8 mouse cellular contexts compared by ENCODE assay signal in the genomic region with DNA sequence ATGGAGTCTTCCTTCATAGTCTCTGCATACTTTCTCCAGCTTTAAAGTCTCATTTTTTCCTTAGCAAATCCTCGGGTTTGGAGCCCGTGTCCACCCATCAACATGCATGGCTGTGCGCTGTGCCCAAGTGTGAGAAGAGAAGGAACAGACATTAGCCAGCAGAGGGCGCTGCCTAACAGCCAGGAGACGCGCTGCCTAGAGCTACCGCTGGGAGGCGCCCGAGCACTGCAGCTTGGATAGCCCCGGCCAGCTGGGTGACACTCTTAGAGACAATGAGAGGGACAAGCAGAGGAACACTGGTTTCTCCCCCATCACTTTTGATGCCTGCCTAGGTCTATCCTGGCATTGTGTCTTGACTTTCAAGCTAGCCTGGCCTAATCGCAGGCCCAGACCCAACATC. TPM values are rescaled to one million over a fixed set of nuclear protein-coding genes. Genes with fewer than 3 reads are reported as not detected.
DNase-seq lines count a peak whose midpoint lies in the region; ATAC-seq lines count a peak whose summit lies in the region.

No protein-coding gene starts in this region.

- H3K4me1 ChIP-seq in forebrain, embryonic 11.5 days (replicated peaks; ENCODE audit: control insufficient read depth, insufficient read depth, low read length), result peaks cover under 1% of the 10 kb centered on the region; the same call in 1 of the 2 replicates
- H3K4me1 ChIP-seq in heart, embryonic 16.5 days (ENCODE audit: control insufficient read depth, insufficient read depth, low read length), result peaks cover 3% of the 10 kb centered on the region; the same call in 1 of the 2 replicates
- no peaks in the 10 kb centered on the region for H3K4me1 ChIP-seq in liver, embryonic 13.5 days (replicated peaks)
- no peaks in the 10 kb centered on the region for H3K4me1 ChIP-seq in stomach, embryonic 15.5 days

- H3K36me3 ChIP-seq in forebrain, embryonic 11.5 days (ENCODE audit: control insufficient read depth, insufficient read depth, low read length), result no peaks in the 10 kb centered on the region
- H3K36me3 ChIP-seq in heart, embryonic 16.5 days (ENCODE audit: control insufficient read depth, insufficient read depth), result no peaks in the 10 kb centered on the region
- H3K36me3 ChIP-seq in liver, embryonic 13.5 days, result no peaks in the 10 kb centered on the region
- no peaks in the 10 kb centered on the region for H3K36me3 ChIP-seq in stomach, embryonic 15.5 days

- H3K9ac ChIP-seq in forebrain, embryonic 11.5 days (ENCODE audit: low read length), result no peak overlapping the region
- no peak overlapping the region for H3K9ac ChIP-seq in heart, embryonic 16.5 days (ENCODE audit: low read length)
- no peak overlapping the region for H3K9ac ChIP-seq in liver, embryonic 13.5 days
- H3K9ac ChIP-seq in stomach, embryonic 15.5 days, result no peak overlapping the region

- H3K9me3 ChIP-seq in forebrain, embryonic 11.5 days (ENCODE audit: control insufficient read depth, low read length), result no peaks in the 10 kb centered on the region
- no peaks in the 10 kb centered on the region for H3K9me3 ChIP-seq in heart, embryonic 16.5 days (replicated peaks; ENCODE audit: control insufficient read depth, low read length)
- H3K9me3 ChIP-seq in liver, embryonic 13.5 days (replicated peaks), result no peaks in the 10 kb centered on the region
- no peaks in the 10 kb centered on the region for H3K9me3 ChIP-seq in stomach, embryonic 15.5 days

- WGBS in forebrain, embryonic 11.5 days, result 5% methylated on average over 11 of the region's 11 CpGs
- 2% methylated on average over 11 of the region's 11 CpGs for WGBS in heart, embryonic 16.5 days
- 6% methylated on average over 11 of the region's 11 CpGs for WGBS in liver, embryonic 13.5 days (ENCODE audit: insufficient replicate concordance)
- 7% methylated on average over 11 of the region's 11 CpGs for WGBS in stomach, embryonic 15.5 days

- ATAC-seq in forebrain, embryonic 11.5 days (replicated peaks; ENCODE audit: low FRiP score), result peak; percentile 81
- ATAC-seq in heart, embryonic 16.5 days (replicated peaks; ENCODE audit: extremely low read depth, insufficient read depth, low FRiP score), result peak; percentile 46
- peak; percentile 67 for ATAC-seq in liver, embryonic 13.5 days (ENCODE audit: low read depth)
- peak; percentile 51; the same call in 1 of the 2 replicates for ATAC-seq in stomach, embryonic 15.5 days (ENCODE audit: insufficient read depth, low FRiP score, low read depth)

- H3K4me3 ChIP-seq in forebrain, embryonic 11.5 days (ENCODE audit: low read depth, low read length), result no peak overlapping the region
- no peak overlapping the region for H3K4me3 ChIP-seq in heart, embryonic 16.5 days (ENCODE audit: low read length)
- no peak overlapping the region for H3K4me3 ChIP-seq in liver, embryonic 13.5 days (replicated peaks)
- H3K4me3 ChIP-seq in stomach, embryonic 15.5 days (replicated peaks), result no peak overlapping the region

- H3K27me3 ChIP-seq in forebrain, embryonic 11.5 days (ENCODE audit: control insufficient read depth, insufficient read depth, low read length), result no peaks in the 10 kb centered on the region
- no peaks in the 10 kb centered on the region for H3K27me3 ChIP-seq in heart, embryonic 16.5 days (ENCODE audit: control insufficient read depth, insufficient read depth, low read length)
- no peaks in the 10 kb centered on the region for H3K27me3 ChIP-seq in liver, embryonic 13.5 days
- no peaks in the 10 kb centered on the region for H3K27me3 ChIP-seq in stomach, embryonic 15.5 days (replicated peaks)

- H3K27ac ChIP-seq in forebrain, embryonic 11.5 days (ENCODE audit: low read depth, low read length), result no peak overlapping the region
- no peak overlapping the region for H3K27ac ChIP-seq in heart, embryonic 16.5 days (ENCODE audit: low read length)
- no peak overlapping the region for H3K27ac ChIP-seq in liver, embryonic 13.5 days
- no peak overlapping the region for H3K27ac ChIP-seq in stomach, embryonic 15.5 days

- no peak overlapping the region for H3K4me2 ChIP-seq in forebrain, embryonic 11.5 days (ENCODE audit: low read depth, low read length, severe bottlenecking)
- H3K4me2 ChIP-seq in heart, embryonic 16.5 days (ENCODE audit: low read depth, low read length), result 0 out of 2 replicates have a peak overlapping the region, but pooled peaks have one; percentile 29
- no peak overlapping the region for H3K4me2 ChIP-seq in liver, embryonic 13.5 days
- H3K4me2 ChIP-seq in stomach, embryonic 15.5 days, result peak overlapping the region; percentile 36; the same call in 1 of the 2 replicates

- DNase-seq in CD4-positive, CD25-positive, alpha-beta regulatory T cell, adult 2 months (ENCODE audit: low read depth, low spot score), result peak; percentile 92
- DNase-seq in c-Kit-negative CD71-positive TER-119-positive erythroid progenitor cells, embryonic 14.5 days (ENCODE audit: low read depth, low spot score), result peak; percentile 62
- DNase-seq in forebrain, embryonic 11.5 days (ENCODE audit: low spot score), result peak; percentile 94
- peak; percentile 81 to 89 for DNase-seq in kidney, postnatal 25 days
- DNase-seq in liver, embryonic 13.5 days, result peak; percentile 76
- peak; percentile 97 for DNase-seq in neural tube, embryonic 10.5 days (ENCODE audit: extremely low spot score, low spot score)

RNA-seq across cellular contexts. Expression of a gene that starts 46.0 kb away (rescaled TPM):
- polyA plus RNA-seq in forebrain, embryonic 11.5 days (2014; fragmentation: Nextera tagmentation; extraction: Ambion mirVana), result 199 and 211 TPM in 2 replicates
- 69.5 and 92.6 TPM in 2 replicates for polyA plus RNA-seq in heart, embryonic 16.5 days (2015; fragmentation: Nextera tagmentation; extraction: Ambion mirVana)
- polyA plus RNA-seq in liver, embryonic 13.5 days (2015; fragmentation: Nextera tagmentation; extraction: Ambion mirVana), result 247 and 315 TPM in 2 replicates
- polyA plus RNA-seq in stomach, embryonic 15.5 days (2015; fragmentation: Nextera tagmentation; extraction: Ambion mirVana), result 127 and 133 TPM in 2 replicates

Comparison
In these comparisons a context has a peak if more than half of its experiments do, and no peak if none do; other contexts are left out.
1. H3K4me2 ChIP-seq: peak in heart, embryonic 16.5 days (single experiment) and stomach, embryonic 15.5 days (single experiment); none in forebrain, embryonic 11.5 days (single experiment) and liver, embryonic 13.5 days (single experiment).
2. Peak in every context shown above with its lines, with median percentiles within 50 percentile points of each other: DNase-seq and ATAC-seq.